Mouse (Mus musculus): ENCODE results near the gene Skp1a.
A peak's percentile ranks its signal among the peaks of the same experiment; 100 is the strongest.

Skp1a gene

DNA sequence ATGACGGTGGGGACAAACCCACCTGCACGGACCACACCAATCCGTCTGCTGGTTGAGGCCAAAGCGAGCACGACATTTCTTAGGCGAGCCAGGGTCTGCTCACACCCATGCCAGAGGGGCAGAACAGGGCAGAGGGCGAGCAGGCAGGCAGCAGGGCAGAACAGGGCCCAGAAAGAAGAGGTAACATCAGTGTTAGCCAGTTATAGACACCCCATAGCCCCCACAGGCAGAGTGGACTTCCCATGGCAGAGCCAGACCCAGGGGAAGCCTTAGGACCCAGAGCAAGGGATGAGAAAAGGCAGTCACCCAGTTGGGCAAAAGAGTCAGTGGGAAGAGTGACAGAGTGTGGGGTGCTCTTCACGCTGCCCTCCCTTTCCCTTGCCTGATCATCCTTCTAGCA lies 23.3 kb downstream of the Skp1a start:
- DNase-seq = no peak

DNA sequence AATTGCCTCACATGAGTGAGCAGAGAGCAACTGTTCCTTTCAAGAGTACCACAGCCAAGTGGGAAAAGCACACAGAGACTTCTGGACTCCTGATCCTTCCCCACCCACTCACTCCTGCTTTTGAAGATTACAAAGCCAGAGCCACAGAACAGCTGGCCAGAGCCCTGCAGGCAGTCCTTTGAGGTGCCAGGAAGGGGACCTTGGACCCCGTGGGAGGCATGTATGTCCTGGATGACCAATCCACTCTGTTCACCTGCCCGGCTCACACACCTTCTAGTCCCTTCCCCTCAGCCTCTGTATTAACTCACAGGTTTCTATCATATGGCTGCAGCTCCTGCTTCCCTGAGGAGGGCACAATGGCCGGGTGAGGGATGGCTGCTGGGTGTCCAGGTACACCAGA lies 25.6 kb downstream of the Skp1a start:
- DNase-seq = no peak

DNA sequence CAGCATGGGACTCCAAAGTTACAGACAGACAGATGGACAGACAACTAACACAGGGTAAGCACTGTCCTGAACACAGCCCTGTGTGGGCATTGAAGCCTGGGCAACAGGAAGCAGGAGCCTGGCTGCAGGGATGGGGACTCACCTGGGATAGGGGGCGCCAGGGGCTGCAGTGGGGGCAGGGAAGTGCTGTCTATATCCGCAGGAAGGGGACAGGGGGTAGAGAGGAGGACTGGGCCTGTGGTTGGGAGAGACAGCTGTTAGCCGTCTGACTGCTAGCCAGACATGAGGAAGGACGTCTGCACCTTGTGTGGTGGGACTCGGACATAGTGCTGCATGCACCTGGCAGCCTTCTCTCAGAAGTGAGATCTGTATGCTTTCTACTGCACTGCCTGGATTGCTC lies 26.9 kb downstream of the Skp1a start:
- DNase-seq = peak in 1 of 2 experiments; percentile 1

DNA sequence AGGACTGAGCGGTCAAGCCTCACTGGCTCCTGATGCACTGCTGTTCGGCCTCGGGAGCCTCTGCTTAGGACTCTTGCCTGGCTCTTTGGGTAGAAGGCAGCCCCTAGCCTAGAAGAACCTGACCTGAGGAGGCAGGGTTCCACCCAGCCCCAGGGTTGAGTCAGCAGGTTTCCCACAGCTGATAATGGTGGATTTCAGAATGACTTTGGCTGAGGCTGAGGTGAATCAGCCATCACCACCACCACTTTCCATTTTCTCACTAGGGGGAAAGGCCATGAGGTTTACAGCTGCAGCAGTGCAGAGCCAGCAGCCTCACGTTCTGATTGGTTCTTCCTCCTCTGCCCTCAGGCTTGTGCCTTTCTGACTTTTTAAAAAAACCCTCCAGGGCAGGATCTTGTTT lies 29.1 kb downstream of the Skp1a start:
- no peak for DNase-seq

DNA sequence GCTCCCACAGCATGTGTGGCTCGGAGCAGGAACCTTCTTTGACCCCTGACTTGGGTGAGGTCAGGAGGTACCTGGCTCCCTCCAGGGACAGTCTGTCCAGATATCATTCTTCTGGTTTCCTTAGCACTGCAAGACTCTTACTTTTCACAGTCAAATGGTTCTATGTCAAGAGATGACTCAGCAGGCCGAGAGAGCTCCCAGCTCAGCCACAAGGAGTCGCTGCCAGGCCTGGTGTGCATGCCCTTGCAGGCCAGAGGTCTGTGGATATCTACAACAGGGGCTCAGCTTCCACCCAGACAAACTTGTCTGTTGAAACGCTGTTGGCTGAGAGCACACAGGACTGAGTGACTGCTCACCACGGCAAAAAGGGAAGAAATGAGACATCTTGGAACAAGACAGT lies 30.1 kb downstream of the Skp1a start:
- DNase-seq = peak; percentile 74 to 83

DNA sequence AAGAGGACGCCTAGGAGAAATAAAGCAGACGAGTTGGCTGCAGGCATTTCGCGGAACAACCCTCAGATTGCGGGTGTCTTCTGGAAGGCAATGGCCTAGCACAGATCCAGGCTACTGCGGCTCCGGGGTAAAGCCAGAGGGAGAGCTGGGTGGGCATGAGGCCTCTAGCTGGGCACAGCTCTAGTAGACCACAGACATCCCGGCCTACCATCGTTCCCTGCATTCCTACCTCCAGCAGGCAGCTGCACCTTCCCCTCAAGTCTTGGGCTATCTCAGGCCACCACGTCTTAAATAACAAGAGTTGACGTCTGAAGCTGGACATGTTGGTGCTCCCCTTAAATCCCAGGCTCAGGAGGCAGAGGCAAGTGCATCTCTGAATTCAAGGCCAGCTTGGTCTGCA lies 30.5 kb downstream of the Skp1a start:
- DNase-seq = no peak

DNA sequence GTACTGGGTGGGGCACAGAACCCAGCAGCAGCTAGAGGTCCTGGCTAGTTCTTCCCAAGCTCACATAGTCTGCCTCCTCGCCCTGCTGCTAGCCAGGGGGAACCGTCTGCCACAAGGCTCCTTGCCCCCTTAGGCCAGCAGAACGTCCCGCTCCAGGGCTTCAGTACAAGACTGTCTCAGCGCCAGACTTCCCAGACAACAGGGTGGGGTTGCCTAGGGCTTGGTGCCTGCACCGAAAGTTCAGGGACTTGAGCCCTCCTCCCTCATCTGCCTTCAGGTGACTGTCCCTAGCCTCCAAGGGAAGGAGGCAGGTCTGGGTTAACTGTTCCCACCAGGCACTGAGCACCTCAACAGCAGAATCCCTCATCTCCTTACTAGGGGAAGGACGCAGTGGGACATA lies 33.1 kb downstream of the Skp1a start:
- DNase-seq = no peak

DNA sequence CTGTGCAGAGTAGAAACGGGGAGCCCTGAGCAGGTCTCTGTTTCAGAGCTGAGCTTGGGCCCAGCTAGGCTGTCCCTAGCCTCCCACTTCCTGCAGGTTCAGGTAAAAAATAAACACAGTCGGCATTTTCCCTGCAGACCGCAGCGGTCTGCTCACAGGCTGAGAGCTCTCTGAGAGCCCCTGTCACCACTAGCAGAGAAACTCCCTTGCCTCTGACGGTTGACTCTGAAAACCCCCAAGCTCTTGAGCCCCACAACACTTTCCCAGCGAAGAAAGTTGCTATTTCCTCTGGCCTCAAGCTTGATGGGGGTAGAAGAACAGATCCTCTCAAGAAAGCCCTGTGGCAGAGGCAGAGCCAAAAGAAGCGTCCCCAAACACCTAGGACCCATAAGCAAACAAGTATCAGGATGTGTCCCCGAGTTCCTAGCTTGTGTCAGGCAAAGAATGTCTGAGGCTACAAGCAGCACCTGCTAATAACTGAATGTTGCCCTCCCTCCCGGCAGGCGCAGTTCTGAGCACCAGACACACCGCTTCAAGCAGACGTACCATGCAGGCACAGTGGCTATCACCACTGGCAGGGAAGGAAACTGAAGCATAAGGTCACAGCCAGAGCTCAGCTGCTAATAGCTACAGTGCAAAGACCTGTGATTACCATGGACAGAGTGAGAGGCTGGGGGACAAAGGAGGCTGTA lies 34.0 kb downstream of the Skp1a start:
- no peak for DNase-seq

DNA sequence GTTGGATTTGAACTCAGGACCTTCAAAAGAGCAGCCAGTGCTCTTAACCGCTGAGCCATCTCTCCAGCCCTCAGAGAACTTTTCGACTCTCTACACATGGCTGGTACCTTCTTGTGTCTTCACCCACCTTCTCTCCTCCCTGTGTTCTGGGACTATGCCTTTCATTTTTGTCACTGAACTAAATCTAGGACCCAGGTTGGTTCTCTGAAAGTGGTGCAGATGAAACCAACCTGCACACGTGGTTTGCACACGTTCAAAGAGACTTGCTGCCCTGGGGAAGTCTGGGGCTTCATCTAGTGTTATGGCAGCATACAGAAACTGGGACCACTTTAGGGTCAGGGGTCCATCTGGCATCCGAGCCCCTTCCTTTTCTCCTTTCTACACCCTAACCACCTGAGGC lies 35.5 kb downstream of the Skp1a start:
- no peak for DNase-seq

DNA sequence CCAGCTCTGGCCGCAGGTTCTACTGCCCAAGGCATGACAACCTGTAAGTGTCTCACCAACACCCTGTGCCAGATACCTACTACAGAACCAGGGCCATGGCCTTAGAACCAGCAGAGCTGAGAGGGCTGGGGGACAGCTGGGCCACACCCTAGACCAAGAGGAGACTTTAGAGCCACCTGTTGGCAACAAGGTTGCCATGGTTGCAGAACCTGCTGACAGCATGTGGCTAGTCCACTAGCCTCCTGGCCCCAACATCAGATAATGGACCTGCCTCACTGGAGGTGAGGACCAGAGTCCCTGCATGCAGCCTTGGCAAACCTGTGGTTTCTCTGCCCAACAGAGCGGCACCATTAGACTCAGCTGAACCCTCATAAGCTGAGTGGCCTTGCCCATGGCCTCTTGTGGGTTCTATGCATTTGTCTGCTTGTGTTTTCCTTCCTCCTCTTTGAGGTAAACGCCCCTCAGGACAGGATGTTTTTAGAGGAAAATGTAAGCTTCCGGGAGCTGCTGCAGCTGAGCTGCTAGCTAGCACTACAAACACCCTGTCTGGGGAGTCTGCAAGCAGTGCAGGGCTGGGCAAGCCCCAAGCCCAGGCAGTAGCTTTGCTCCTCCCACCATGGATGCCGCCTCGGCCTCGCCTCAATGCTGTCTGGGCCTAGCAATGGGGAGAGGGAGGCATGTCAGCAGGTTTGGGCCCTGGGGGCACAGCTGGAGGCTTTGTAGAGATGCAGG lies 36.5 kb downstream of the Skp1a start:
- DNase-seq = peak; percentile 34 to 46

DNA sequence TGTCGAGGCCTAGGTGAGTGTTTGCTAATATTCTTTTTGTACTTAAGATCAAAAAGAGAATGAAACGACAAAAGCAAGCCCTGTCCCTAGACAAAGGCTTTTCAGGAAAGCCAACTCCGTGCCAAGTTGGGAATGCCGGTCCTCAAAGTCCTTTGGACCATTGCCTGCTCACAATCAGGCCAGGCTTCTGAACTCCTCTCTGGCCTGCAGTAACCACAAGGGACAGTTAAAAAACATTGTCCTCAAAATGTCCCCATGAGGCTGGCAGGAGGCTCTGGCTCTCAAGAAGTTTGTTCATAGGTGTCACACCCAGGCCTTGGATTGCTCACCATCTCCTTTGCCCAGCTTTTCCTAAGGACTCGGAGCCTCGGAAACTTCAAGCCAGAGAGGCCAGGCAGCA lies 38.0 kb downstream of the Skp1a start:
- no peak for DNase-seq

DNA sequence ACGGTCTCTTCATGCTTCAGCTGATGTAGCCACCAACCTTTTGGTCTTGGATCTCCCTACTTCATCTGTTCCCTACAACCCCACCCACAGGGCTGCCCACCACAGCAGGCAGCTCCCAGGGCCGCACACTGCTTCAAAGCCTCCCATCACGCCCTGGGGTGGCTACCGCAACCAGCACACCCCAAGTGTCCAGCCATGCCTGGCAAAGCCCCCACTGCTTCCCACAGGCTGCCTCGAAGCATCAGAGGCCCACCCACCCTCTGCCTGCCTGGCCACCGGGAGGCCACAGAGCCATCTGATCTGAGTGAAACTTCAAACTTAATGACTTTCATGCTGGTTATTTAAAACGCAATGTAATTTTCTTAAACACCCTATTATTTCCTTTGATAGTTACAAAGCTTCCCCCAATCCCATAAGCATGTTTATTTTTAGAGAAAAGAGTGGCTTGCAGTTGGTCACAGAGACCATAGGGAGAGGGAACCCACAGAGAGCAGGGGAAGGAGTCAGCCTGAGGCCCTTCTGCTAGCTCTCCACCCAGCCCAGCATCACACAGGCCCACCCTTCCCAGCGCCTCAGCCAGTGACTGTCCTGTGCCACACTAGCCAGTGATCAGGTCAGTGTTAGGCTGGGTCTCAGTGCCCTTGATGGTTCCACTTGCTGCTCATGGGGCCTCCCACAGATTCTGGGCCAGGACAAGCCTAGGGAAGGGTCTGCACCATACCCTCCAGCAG lies 40.1 kb downstream of the Skp1a start:
- no peak for DNase-seq

DNA sequence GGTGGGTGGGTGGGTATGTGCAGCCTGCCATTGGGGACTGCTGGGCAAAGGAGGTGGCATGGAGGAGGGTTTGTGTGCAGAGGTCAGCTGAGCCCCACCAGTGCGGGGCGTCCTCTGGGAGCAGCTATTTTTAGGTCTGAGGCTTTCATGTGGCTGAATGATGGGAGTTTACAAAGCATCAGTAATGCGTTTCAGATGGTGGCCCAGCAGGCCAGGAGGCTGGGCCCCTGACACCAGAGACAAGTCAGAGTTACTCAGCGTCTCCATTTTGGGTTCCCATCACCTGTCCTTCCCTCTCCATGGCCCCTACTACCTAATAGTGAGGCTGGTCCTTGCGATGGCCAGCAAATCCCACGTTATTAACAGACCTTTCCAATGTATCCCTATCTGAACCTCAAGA lies 40.8 kb downstream of the Skp1a start:
- DNase-seq = no peak

DNA sequence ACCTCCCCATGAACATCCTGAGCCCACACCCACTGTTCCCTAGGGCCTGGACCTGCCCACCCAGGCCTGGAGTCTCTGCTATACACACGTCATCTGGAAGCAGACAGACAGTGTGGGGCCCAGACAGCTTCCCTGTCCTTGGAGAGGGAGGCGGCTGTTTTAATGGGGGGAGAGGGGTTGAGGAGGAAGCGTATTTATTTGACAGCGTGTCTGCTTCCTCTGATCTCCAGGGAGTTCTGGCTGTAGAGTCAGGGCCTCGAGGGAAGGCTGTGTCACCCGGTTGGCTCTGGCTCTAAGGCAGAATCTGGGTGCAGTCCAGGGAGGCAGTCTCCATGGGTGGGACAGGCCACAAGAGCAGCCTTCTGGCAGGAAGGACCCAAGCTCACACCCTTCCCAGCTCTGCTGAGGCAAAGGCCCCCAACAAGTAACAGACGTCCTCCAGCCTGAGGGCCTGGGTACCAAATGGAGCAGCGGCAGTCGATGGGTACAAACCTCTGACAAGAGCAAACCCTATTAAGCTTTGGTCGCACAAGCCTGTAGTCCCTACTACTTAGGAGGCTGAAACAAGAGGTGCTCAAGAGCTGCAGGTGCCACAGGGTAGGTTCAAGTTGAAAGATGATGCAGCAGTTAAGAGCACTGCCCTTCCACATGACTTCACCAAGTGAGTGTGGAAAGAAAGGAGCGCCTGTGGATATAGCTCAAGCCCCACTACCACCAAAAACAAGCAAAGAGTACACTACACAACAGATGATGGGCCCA lies 41.6 kb downstream of the Skp1a start:
- DNase-seq = peak; percentile 35 to 53

DNA sequence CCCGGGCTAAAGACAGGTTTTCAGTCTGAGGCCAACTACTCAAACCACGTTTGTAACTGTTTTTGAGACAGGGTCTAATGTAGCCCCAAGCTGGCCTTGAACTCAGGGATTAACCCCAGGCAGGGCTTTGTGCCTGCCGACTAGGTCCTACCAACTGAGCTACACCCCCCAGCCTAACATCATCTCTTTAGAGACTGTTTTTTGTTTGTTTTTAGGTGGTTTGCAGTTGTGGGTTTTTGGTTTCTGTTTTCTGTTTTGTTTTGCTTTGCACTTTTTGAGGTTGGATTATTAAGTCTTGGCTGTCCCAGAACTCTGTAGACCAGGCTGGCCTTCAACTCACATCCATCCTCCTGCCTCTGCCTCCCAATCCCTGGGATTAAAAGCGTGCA lies 42.1 kb downstream of the Skp1a start:
- DNase-seq = no peak

DNA sequence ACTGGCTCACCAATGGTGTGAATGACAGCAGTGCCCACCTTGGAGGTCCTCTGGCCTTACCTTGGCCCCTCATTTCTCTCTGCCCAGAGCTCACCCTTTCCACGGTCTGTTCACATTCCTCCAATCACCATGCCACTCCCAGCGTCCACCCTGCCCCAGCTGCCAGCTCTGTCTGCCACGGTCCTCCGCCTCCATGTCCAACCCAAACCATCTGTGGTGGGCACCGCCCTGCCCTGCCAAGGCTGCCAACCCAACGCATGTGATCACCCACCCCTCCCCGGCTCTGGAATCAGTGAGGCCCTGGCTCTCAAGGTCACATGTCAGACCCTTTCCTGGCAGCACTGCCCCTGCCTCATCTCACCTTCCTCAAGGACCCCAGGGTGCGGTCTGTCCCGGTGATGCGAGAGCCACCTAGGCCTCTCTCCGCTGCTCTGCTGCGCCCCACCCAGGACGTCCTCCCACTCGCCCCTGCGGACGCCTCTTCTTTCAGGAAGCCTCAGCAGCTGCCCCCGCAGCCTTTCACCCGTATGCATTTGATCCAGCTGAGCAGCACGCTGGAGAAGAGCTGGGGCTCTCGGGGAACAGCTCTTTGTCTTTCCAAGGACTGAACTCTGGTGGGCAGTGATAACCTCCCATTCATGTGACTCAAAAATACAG lies 42.8 kb downstream of the Skp1a start:
- peak; percentile 34 to 55 for DNase-seq

DNA sequence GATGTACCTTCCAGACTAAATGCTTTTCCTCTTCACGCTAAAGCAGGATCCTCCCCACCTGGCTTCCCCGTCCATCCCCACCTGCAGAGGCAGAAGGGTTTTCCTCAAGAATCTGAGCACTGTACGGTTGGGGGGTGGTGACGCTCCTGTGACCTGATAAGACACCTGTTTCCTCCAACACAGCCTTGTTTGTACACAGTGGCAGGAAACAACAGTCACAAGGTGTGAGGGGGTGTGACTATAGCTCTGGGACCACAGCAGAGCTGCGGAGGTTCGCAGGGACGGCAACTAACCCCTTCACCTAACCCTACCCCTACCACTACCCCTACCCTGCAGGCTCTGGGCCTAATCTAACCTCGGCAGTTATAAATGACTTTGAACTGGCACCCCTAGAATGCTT lies 43.6 kb downstream of the Skp1a start:
- no peak for DNase-seq

DNA sequence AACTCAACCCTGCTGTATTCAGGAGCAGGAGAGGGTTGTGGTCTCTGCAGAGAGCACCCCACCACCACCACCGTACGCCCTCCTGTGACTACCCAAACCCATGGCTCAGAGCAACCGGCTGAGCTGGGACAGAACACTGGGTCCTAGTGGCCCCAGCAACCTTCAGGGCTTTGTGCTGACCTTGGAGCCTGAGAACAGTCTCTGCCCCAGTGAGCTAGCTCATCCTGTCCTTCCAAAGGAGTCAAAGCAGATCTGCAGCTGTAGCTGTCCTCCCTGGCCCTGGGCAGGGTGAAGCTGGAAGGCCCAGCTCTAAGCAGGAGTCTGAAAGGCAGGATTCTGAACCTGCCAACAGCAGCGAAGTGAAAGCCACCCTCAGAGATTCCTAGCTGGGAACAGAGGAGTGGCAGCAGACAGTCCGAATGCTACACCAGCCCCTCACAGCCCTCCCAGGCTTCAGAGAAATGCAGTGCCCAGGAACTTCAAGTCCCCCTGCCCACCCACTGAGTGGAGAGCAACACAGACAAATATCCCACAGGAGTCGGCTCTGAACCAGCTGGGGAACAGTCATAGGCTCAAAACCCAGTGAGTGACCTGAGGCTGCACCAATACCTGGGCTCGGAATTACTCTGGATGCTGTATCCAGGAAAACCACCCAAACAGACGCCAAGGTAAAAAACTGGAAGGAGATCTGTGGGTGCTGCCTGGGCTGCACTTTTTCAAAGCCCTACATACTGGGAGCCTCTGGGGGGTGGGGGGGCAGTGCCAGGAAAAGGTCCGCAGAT lies 44.2 kb downstream of the Skp1a start:
- no peak for DNase-seq

DNA sequence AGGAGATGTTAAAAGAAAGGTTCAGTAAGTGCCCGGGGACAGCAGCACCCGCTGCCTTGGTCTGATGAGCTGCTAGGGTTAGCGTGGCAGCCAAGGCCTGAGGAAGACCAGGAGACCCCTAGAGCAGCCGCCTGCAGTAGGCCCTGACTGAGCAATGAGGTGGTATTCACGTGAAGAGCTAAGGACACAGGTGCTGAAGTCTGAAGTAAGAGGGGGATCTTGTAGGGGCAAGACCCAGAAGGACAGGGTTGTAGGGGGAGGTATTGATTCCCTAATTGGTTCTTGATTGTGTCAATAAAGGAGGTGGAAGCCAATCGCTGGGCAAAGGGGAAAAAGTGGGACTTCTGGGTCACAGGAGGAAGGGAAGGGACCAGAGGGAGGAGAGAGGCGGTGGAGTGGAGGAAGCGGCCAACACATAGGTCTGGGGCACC lies 45.2 kb downstream of the Skp1a start:
- DNase-seq = no peak

DNA sequence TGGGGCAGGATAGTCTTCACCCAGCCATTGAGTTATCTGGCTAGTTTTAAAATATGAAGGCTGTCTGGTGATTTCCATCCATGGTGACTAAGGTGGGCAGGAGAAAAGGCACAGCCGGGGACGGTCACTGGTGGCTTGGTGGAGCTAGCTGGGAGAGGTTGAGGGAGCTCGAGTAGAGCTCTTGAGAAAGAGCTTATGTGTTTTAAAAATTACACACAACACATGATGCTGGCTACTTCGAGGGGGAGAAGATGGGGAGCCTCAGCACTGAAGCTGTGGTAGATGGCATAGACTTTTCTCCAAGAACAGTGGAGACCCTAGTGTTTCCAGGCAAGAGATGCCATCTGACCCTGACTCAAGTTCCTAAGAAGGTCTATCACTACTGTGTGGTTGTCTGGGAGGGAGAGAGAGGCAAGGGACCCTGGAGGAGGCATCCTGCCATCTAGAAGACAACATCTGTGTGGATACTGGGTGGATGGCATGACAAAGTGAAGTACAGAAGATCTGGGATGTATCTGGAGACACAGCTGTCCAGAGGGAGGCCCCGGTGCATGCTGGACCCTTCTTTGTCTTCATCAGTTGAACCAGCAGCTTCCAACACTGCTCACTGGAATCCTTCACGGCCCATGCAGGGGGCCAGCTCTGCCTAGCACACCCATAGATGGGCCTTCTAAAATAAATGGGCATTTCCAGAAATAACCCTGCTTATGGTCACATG lies 45.8 kb downstream of the Skp1a start:
- DNase-seq = no peak

DNA sequence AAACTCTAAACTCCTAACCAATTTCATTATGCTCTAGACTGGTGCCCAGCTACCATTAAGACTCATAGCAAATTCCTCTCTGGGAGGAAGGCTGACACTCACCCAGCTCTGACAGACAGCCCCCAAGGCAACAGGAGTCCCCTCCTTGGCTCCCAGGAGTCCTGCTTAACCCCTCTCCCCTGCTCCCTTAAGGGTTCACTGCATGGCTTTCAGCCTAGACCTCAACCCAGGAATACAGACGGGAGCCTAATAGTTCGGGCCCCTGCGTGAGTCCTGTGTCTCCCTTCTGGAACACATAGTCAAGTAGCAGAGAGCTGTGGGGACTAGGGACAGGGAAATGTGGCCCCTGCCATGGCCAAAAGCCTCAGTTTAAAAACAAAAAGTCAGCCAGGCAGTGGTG lies 46.4 kb downstream of the Skp1a start:
- DNase-seq = no peak

All from kidney, postnatal 4 days (tissue).